Mouse (Mus musculus): Measurements from ENCODE around the gene Klk1b16. TPM values are rescaled to one million over a fixed set of nuclear protein-coding genes. Genes with fewer than 3 reads are reported as not detected.

The Klk1b16 gene
- polyA plus RNA-seq (2014; fragmentation: Illumina TruSeq; extraction: RNeasy Lipid Tissue Mini Kit (QIAGEN cat#74804); ENCODE audit: low read depth, low replicate concordance) = not detected

GRCm38 (mm10) chr7:44136467-44136866 is at the start of gene Klk1b16:
Klk1b16 (plus strand) TSS chr7:44136767.

GRCm38 (mm10) chr7:44102028-44102427 is 34.5 kb upstream of the Klk1b16 start, which contains the start of gene Klk1b21:
Klk1b21 (plus strand) TSS chr7:44102328.

GRCm38 (mm10) chr7:44112373-44112772 is 24.2 kb upstream of the Klk1b16 start, which contains the start of gene Klk1b22:
Klk1b22 (plus strand) TSS chr7:44112673.

GRCm38 (mm10) chr7:44187936-44188335 is 51.4 kb downstream of the Klk1b16 start, which contains the start of gene Klk1b24:
Klk1b24 (plus strand) TSS chr7:44188236.

Other genes with a start within 250 kb of the Klk1b16 start
- gene Klk15, start 203.0 kb upstream of the Klk1b16 start, polyA plus RNA-seq (2014; fragmentation: Illumina TruSeq; extraction: RNeasy Lipid Tissue Mini Kit (QIAGEN cat#74804); ENCODE audit: low read depth, low replicate concordance) = not detected
- gene Klk1b8, start 186.1 kb upstream of the Klk1b16 start, polyA plus RNA-seq (2014; fragmentation: Illumina TruSeq; extraction: RNeasy Lipid Tissue Mini Kit (QIAGEN cat#74804); ENCODE audit: low read depth, low replicate concordance) = not detected
- not detected for gene Klk1b1, start 170.0 kb upstream of the Klk1b16 start, polyA plus RNA-seq (2014; fragmentation: Illumina TruSeq; extraction: RNeasy Lipid Tissue Mini Kit (QIAGEN cat#74804); ENCODE audit: low read depth, low replicate concordance)
- gene Klk1b9, start 160.7 kb upstream of the Klk1b16 start, polyA plus RNA-seq (2014; fragmentation: Illumina TruSeq; extraction: RNeasy Lipid Tissue Mini Kit (QIAGEN cat#74804); ENCODE audit: low read depth, low replicate concordance) = not detected
- not detected for gene Klk1b11, start 140.9 kb upstream of the Klk1b16 start, polyA plus RNA-seq (2014; fragmentation: Illumina TruSeq; extraction: RNeasy Lipid Tissue Mini Kit (QIAGEN cat#74804); ENCODE audit: low read depth, low replicate concordance)
- not detected for gene Klk1b26, start 124.6 kb upstream of the Klk1b16 start, polyA plus RNA-seq (2014; fragmentation: Illumina TruSeq; extraction: RNeasy Lipid Tissue Mini Kit (QIAGEN cat#74804); ENCODE audit: low read depth, low replicate concordance)
- gene Klk1b27, start 84.5 kb upstream of the Klk1b16 start, polyA plus RNA-seq (2014; fragmentation: Illumina TruSeq; extraction: RNeasy Lipid Tissue Mini Kit (QIAGEN cat#74804); ENCODE audit: low read depth, low replicate concordance) = not detected
- gene Klk1b21, start 34.4 kb upstream of the Klk1b16 start, polyA plus RNA-seq (2014; fragmentation: Illumina TruSeq; extraction: RNeasy Lipid Tissue Mini Kit (QIAGEN cat#74804); ENCODE audit: low read depth, low replicate concordance) = not detected
- not detected for gene Klk1b22, start 24.1 kb upstream of the Klk1b16 start, polyA plus RNA-seq (2014; fragmentation: Illumina TruSeq; extraction: RNeasy Lipid Tissue Mini Kit (QIAGEN cat#74804); ENCODE audit: low read depth, low replicate concordance)
- gene Klk1b24, start 51.5 kb downstream of the Klk1b16 start, polyA plus RNA-seq (2014; fragmentation: Illumina TruSeq; extraction: RNeasy Lipid Tissue Mini Kit (QIAGEN cat#74804); ENCODE audit: low read depth, low replicate concordance) = not detected
- not detected for gene Klk1b3, start 61.4 kb downstream of the Klk1b16 start, polyA plus RNA-seq (2014; fragmentation: Illumina TruSeq; extraction: RNeasy Lipid Tissue Mini Kit (QIAGEN cat#74804); ENCODE audit: low read depth, low replicate concordance)
- gene Klk1b4, start 70.7 kb downstream of the Klk1b16 start, polyA plus RNA-seq (2014; fragmentation: Illumina TruSeq; extraction: RNeasy Lipid Tissue Mini Kit (QIAGEN cat#74804); ENCODE audit: low read depth, low replicate concordance) = not detected
- not detected for gene Klk1b5, start 79.2 kb downstream of the Klk1b16 start, polyA plus RNA-seq (2014; fragmentation: Illumina TruSeq; extraction: RNeasy Lipid Tissue Mini Kit (QIAGEN cat#74804); ENCODE audit: low read depth, low replicate concordance)
- gene Klk1, start 88.6 kb downstream of the Klk1b16 start, polyA plus RNA-seq (2014; fragmentation: Illumina TruSeq; extraction: RNeasy Lipid Tissue Mini Kit (QIAGEN cat#74804); ENCODE audit: low read depth, low replicate concordance) = 428 TPM
- gene Gm36864, start 99.4 kb downstream of the Klk1b16 start, polyA plus RNA-seq (2014; fragmentation: Illumina TruSeq; extraction: RNeasy Lipid Tissue Mini Kit (QIAGEN cat#74804); ENCODE audit: low read depth, low replicate concordance) = not detected
- 0.47 TPM for gene 1700028J19Rik, start 109.9 kb downstream of the Klk1b16 start, polyA plus RNA-seq (2014; fragmentation: Illumina TruSeq; extraction: RNeasy Lipid Tissue Mini Kit (QIAGEN cat#74804); ENCODE audit: low read depth, low replicate concordance)
- gene 2410002F23Rik, start 110.0 kb downstream of the Klk1b16 start, polyA plus RNA-seq (2014; fragmentation: Illumina TruSeq; extraction: RNeasy Lipid Tissue Mini Kit (QIAGEN cat#74804); ENCODE audit: low read depth, low replicate concordance) = 65.7 TPM
- not detected for gene Acp4, start 120.6 kb downstream of the Klk1b16 start, polyA plus RNA-seq (2014; fragmentation: Illumina TruSeq; extraction: RNeasy Lipid Tissue Mini Kit (QIAGEN cat#74804); ENCODE audit: low read depth, low replicate concordance)
- gene Gm15517, start 124.7 kb downstream of the Klk1b16 start, polyA plus RNA-seq (2014; fragmentation: Illumina TruSeq; extraction: RNeasy Lipid Tissue Mini Kit (QIAGEN cat#74804); ENCODE audit: low read depth, low replicate concordance) = not detected
- 1.2 TPM for gene Clec11a, start 170.1 kb downstream of the Klk1b16 start, polyA plus RNA-seq (2014; fragmentation: Illumina TruSeq; extraction: RNeasy Lipid Tissue Mini Kit (QIAGEN cat#74804); ENCODE audit: low read depth, low replicate concordance)
- 0.28 TPM for gene Shank1, start 173.5 kb downstream of the Klk1b16 start, polyA plus RNA-seq (2014; fragmentation: Illumina TruSeq; extraction: RNeasy Lipid Tissue Mini Kit (QIAGEN cat#74804); ENCODE audit: low read depth, low replicate concordance)
- gene Syt3, start 247.3 kb downstream of the Klk1b16 start, polyA plus RNA-seq (2014; fragmentation: Illumina TruSeq; extraction: RNeasy Lipid Tissue Mini Kit (QIAGEN cat#74804); ENCODE audit: low read depth, low replicate concordance) = not detected
- not detected for gene 1700008O03Rik, start 249.1 kb downstream of the Klk1b16 start, polyA plus RNA-seq (2014; fragmentation: Illumina TruSeq; extraction: RNeasy Lipid Tissue Mini Kit (QIAGEN cat#74804); ENCODE audit: low read depth, low replicate concordance)

All from sigmoid colon, adult 10 weeks (tissue).